Mouse (Mus musculus) spleen, adult 2 months (tissue): Measurements from ENCODE around the gene Vmn1r222.

ENCODE experiments used
- CTCF ChIP-seq: fragments of 200-500 bp; IDR thresholded peaks from 2 replicates; pipeline ENCODE4 v1.5.1; 2011; ENCODE audit warnings: mild to moderate bottlenecking, inconsistent platforms; ENCODE audit not compliant: insufficient read depth, insufficient read length, insufficient replicate concordance; ENCODE audit errors: extremely low read depth
- POLR2A ChIP-seq: fragments of 200-500 bp; IDR thresholded peaks from 2 replicates; pipeline ENCODE4 v1.6.1; 2011; ENCODE audit warnings: low read depth, low read length, inconsistent platforms

GRCm38 (mm10) chr13:23285191-23285920, 49.6 kb upstream of the Vmn1r222 start:
- no peak for TF ChIP-seq POLR2A
- no peak for TF ChIP-seq CTCF
